In genomic region chr7:28373131-28373581, GRCm38 (mm10) we compare ENCODE assay signal across 8 mouse cellular contexts. TPM values are rescaled to one million over a fixed set of nuclear protein-coding genes. Genes with fewer than 3 reads are reported as not detected.
DNase-seq lines count a peak whose midpoint lies in the region; ATAC-seq and TF ChIP-seq lines count a peak whose summit lies in the region.

No protein-coding gene starts in this region.

- peak overlapping the region; percentile 94 for H3K27ac ChIP-seq in midbrain, embryonic 10.5 days (replicated peaks)
- peak overlapping the region; percentile 82 for H3K27ac ChIP-seq in spleen, adult 2 months (ENCODE audit: insufficient read depth, low read length)

- intact Hi-C loops in left cerebral cortex, postnatal 25 days (cut with DNase I), result loop anchor here (1.0 to 2.0 kb wide), 2 partner anchors 13 to 22 kb away; partner anchors contain the start of gene Rps16

- no peaks in the 10 kb centered on the region for H3K9me3 ChIP-seq in midbrain, embryonic 10.5 days (replicated peaks)

- ATAC-seq in cerebellum, adult (ENCODE audit: insufficient number of reproducible peaks, low FRiP score, low TSS enrichment), result no peak

- DNase-seq in cerebellum, adult 11 months, result peak; percentile 61
- peak; percentile 88 for DNase-seq in cerebellum, adult 9-10 months
- DNase-seq in frontal cortex, postnatal 14 days (ENCODE audit: low spot score in 2 of 2), result peak; percentile 55 to 68
- peak; percentile 98 for DNase-seq in induced T-regulatory cell, adult 2 months (ENCODE audit: low read depth)
- DNase-seq in left cerebral cortex, postnatal 25 days (ENCODE audit: low spot score in 2 of 2), result peak; percentile 67 to 87
- peak; percentile 76 for DNase-seq in midbrain, embryonic 10.5 days (ENCODE audit: low spot score)
- peak; percentile 69 to 86 for DNase-seq in spleen, adult 2 months (ENCODE audit: low read depth in 1 of 2, low spot score in 2 of 2)

- peaks cover 13% of the 10 kb centered on the region for H3K27me3 ChIP-seq in midbrain, embryonic 10.5 days (ENCODE audit: low read depth, poor library complexity, severe bottlenecking)
- no peaks in the 10 kb centered on the region for H3K27me3 ChIP-seq in spleen, adult 2 months (ENCODE audit: control insufficient read depth, insufficient read depth, low read length)

- WGBS in midbrain, embryonic 10.5 days, result under 1% methylated on average over 9 of the region's 9 CpGs
- under 1% methylated on average over 9 of the region's 9 CpGs for WGBS in spleen, adult 2 months

- peaks cover 33% of the 10 kb centered on the region for H3K36me3 ChIP-seq in midbrain, embryonic 10.5 days
- H3K36me3 ChIP-seq in spleen, adult 2 months (ENCODE audit: control insufficient read depth, insufficient read depth, low read length), result peaks cover 23% of the 10 kb centered on the region

- peak; percentile 28; the same call in 1 of the 2 replicates for TF ChIP-seq CTCF in spleen, adult 2 months (IDR thresholded peaks at IDR 0.05; ENCODE audit: extremely low read depth, insufficient read depth, insufficient read length, insufficient replicate concordance)

- TF ChIP-seq POLR2A in spleen, adult 2 months (IDR thresholded peaks at IDR 0.05; ENCODE audit: low read depth, low read length), result no peak

- H3K4me3 ChIP-seq in midbrain, embryonic 10.5 days, result peak overlapping the region; percentile 90
- peak overlapping the region; percentile 92; the same call in 1 of the 2 replicates for H3K4me3 ChIP-seq in spleen, adult 2 months (ENCODE audit: extremely low read depth, insufficient read depth, insufficient read length)

- H3K4me1 ChIP-seq in midbrain, embryonic 10.5 days, result peaks cover 66% of the 10 kb centered on the region
- H3K4me1 ChIP-seq in spleen, adult 2 months (ENCODE audit: control insufficient read depth, insufficient read depth, insufficient read length), result peaks cover 20% of the 10 kb centered on the region

RNA-seq across cellular contexts. Expression of gene Plekhg2, which starts 0.8 kb away (rescaled TPM):
- total RNA-seq in left cerebral cortex, postnatal 25 days (2021), result 1 to 10 TPM; 5.0 to 6.7 TPM
- 69.7 and 82.9 TPM in 2 replicates for polyA plus RNA-seq in midbrain, embryonic 10.5 days (2016; fragmentation: Nextera tagmentation; extraction: Ambion mirVana)
- 64.0 and 66.4 TPM in 2 replicates for polyA plus RNA-seq in spleen, adult 2 months (2012; rRNA removed)

RNA-seq across cellular contexts. Expression of gene Zfp36, which starts 6.9 kb away (rescaled TPM):
- 1 to 10 TPM; 2.2 to 2.9 TPM for total RNA-seq in left cerebral cortex, postnatal 25 days (2021)
- 4.6 and 5.1 TPM in 2 replicates for polyA plus RNA-seq in midbrain, embryonic 10.5 days (2016; fragmentation: Nextera tagmentation; extraction: Ambion mirVana)
- 106 and 138 TPM in 2 replicates for polyA plus RNA-seq in spleen, adult 2 months (2012; rRNA removed)

RNA-seq across cellular contexts. Expression of gene Med29, which starts 19.4 kb away (rescaled TPM):
- 10 to 100 TPM; 19.0 to 22.2 TPM for total RNA-seq in left cerebral cortex, postnatal 25 days (2021)
- polyA plus RNA-seq in midbrain, embryonic 10.5 days (2016; fragmentation: Nextera tagmentation; extraction: Ambion mirVana), result 58.9 and 61.0 TPM in 2 replicates
- 26.6 and 31.5 TPM in 2 replicates for polyA plus RNA-seq in spleen, adult 2 months (2012; rRNA removed)

RNA-seq across cellular contexts. Expression of gene Paf1, which starts 19.6 kb away (rescaled TPM):
- 10 to 100 TPM; 62.4 to 64.0 TPM for total RNA-seq in left cerebral cortex, postnatal 25 days (2021)
- 89.8 and 90.8 TPM in 2 replicates for polyA plus RNA-seq in midbrain, embryonic 10.5 days (2016; fragmentation: Nextera tagmentation; extraction: Ambion mirVana)
- 85.1 and 88.6 TPM in 2 replicates for polyA plus RNA-seq in spleen, adult 2 months (2012; rRNA removed)

RNA-seq across cellular contexts. Expression of gene Rps16, which starts 22.7 kb away (rescaled TPM):
- total RNA-seq in left cerebral cortex, postnatal 25 days (2021), result 100 to 1,000 TPM; 438 to 443 TPM
- polyA plus RNA-seq in midbrain, embryonic 10.5 days (2016; fragmentation: Nextera tagmentation; extraction: Ambion mirVana), result 726 and 912 TPM in 2 replicates
- polyA plus RNA-seq in spleen, adult 2 months (2012; rRNA removed), result 1,505 and 1,761 TPM in 2 replicates

Comparison
In these comparisons a context has a peak if more than half of its experiments do, and no peak if none do; other contexts are left out.
1. RNA of gene Zfp36, which starts 6.9 kb away (polyA plus RNA-seq): 106 to 138 TPM in spleen, adult 2 months; 4.6 to 5.1 TPM in midbrain, embryonic 10.5 days; every median in the first group is over 10 times any median in the second.
2. Peak in every context shown above with its lines, with median percentiles within 50 percentile points of each other: DNase-seq.